Mouse (Mus musculus) right cerebral cortex, postnatal 36 days (tissue): ENCODE measurements around the gene Gxylt2.

ENCODE experiments used
- DNase-seq, 2 experiments: peaks; one replicate each; pipeline ENCODE4 v3.0.0; 2022; ENCODE audit warnings: low spot score in 2 of 2, mixed read lengths in 1 of 2

The Gxylt2 gene

DNA sequence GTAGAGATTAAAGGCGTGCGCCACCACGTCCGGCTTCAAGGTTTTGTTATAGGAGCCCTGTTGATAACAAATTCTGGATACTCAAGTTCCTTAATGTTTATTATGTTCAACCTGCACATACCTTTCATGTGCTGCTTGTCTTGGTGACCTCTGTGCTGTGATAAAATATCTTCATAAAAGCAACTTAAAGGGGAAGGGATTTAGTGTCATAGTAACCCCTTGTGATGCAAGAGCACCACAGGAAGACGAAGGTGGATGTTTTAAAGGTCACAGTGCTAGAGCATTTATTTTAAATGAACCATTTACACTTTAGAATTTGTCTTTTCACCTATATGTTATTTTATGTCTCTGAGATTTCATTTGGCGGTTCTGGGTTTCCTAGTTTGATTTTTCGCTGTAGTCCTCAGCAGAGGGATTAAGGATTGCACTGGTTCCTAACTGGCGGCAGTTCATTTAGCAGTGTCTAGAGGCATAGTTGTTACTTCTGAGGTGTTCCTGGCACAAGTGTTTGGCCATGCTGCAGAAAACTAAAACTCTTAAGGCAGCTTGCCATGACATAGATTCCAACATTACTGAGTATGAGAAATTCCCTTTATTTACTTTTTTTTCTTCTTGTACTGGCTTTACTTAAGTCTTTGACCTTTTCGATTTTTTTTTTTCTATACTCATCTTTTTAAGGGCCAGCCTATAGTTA is 144.3 kb downstream of the Gxylt2 start:
- DNase-seq, result no peak

GRCm38 (mm10) chr6:100850671-100851081 is 146.1 kb downstream of the Gxylt2 start:
- DNase-seq, result no peak

GRCm38 (mm10) chr6:100851083-100851482 is 146.5 kb downstream of the Gxylt2 start:
- DNase-seq, result no peak
